Mouse (Mus musculus): Measurements from ENCODE around the gene Polr2j. TPM values are rescaled to one million over a fixed set of nuclear protein-coding genes. Genes with fewer than 3 reads are reported as not detected.

Gene Polr2j
- 47.6 and 55.0 TPM in 2 replicates for total RNA-seq (2017)

DNA sequence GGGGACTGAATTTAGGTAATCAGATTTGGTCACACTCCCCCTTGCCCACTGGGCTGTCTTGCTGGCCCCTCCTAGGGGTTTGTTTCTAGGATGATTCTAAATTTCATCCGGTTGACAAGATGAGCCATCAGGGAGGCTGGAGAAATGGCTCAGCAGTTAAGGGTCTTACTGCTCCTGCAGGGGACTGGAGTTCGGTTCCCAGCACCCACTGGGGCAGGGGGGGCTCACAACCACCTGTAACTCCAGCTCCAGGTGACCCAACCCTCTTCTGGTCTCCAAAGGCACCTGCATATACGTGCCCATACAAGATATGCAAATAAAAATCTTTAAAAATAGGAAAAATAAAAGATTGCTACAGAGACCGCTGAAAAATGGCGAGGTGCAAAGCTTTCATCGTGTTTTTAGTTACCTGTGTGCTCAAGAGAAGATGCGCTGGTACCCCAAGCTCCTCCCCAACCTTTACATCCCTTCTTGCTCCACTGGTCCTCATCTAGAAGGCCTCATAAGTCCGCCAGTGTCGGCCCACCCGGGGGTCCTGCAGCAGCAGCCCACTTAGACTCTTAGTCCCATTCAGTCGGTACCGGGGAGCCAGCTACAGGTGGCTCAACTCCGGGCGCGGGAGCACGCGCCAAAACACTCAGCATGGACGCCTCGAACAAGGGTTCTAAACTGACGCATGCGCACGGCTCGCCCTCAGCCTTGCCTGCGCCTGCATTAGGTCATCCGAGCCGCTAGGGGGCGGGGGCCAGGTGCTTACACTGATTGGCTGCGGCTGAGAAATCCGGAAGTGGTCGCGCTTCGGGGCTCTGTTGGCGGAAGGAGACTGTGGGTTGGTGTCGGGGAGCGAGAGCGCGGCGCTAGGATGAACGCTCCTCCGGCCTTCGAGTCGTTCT, at the start of gene Polr2j:
TSS of gene Polr2j (plus strand) at position 741 of the 893 bp plus-strand sequence.
- ATAC-seq (ENCODE audit: extremely low read depth, insufficient number of reproducible peaks, low FRiP score, poor library complexity, severe bottlenecking), result peak; percentile 97

DNA sequence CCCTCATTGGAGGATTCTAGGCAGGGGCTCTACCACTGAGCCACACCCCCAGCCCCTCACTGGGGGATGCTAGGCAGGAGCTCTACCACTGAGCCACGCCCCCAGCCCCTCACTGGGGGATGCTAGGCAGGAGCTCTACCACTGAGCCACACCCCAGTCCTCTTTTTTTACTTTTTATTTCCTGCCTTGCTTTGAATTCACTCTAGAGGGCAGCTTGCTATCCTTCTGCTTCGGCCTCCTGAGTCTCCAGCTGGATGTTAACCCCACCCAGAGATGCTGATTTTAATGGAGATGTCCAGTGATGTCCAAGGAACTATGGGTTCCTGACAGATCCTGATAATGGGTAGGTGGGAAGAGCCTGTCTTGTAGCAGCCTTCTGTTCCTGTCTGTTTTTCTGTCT, 47.0 kb upstream of the Polr2j start:
- no peak for ATAC-seq (ENCODE audit: extremely low read depth, insufficient number of reproducible peaks, low FRiP score, poor library complexity, severe bottlenecking)

DNA sequence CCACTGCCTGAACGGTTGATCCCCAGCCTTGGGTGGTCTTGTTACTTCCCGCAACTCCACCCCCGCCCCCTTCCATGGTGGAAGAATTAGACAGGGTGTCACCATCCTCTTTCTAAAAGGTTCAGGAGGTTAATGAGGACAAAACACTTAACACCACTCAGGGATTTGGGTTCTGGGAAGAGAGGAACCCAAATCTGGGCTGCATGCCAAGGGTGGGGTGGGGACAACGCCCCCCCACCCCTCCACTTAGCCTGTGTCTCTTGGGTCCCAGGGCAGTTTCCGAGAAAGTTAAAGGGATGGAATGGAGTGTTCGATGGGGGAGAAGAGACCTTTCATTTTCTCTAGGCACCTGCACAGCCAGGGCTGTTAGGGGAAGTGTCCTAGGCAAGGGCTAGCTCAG, 43.4 kb upstream of the Polr2j start:
- no peak for ATAC-seq (ENCODE audit: extremely low read depth, insufficient number of reproducible peaks, low FRiP score, poor library complexity, severe bottlenecking)

DNA sequence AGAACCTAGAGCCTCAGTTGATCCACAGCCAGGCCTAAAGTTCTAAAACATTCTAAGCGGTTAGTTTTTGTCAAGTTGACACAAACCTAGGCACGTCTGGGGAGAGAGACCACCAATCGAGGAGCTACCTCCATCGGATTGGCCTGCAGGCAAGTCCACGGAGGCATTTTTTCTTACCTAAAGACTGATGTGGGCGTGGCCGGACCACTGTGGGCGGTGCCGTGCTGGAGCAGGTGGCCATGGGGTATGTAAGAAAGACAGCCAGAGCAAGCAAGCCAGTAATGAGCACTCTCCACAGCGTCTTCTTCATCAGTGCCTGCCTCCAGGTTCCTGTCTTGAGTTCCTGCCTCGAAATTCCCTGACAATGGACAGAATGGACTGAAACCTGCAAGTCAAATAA, 42.9 kb upstream of the Polr2j start:
- no peak for ATAC-seq (ENCODE audit: extremely low read depth, insufficient number of reproducible peaks, low FRiP score, poor library complexity, severe bottlenecking)

DNA sequence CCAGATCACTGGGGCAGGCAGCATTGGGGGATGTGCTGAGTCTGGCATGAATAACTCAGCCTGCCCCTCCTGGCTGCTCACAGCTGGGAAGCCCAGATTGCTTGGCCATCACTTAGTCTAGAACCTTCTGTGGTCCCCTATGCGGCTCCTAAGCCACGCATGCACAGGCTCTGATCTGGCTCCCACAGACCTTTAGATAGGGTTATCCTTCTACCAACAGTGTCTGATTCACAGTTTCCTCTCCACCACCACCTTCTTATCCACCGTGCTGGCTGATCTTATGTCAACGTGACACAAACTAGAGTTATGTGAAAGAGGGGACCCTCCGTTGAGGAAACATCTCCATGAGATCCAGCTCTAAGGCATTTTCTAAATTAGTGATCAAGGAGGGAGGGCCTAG, 41.4 kb upstream of the Polr2j start:
- no peak for ATAC-seq (ENCODE audit: extremely low read depth, insufficient number of reproducible peaks, low FRiP score, poor library complexity, severe bottlenecking)

DNA sequence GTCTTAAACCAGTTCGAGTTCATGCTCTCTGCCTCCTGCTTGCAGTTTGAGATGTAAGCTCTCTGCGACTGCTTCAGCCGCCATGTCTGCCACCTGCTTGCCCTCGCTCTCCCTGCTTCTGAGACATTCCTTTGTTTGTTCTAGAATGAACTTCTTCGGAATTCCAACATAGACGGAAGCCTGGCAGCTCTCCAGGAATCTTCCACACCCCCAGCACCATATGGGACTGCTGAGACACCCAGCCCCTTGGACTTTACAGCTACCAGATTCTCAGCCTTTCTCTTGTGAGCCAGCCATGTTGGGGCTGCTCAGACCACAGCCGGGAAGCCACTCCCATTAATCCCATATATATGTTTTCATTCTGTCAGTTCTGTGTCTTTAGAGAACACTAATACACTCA, 40.1 kb upstream of the Polr2j start:
- ATAC-seq (ENCODE audit: extremely low read depth, insufficient number of reproducible peaks, low FRiP score, poor library complexity, severe bottlenecking), result no peak

DNA sequence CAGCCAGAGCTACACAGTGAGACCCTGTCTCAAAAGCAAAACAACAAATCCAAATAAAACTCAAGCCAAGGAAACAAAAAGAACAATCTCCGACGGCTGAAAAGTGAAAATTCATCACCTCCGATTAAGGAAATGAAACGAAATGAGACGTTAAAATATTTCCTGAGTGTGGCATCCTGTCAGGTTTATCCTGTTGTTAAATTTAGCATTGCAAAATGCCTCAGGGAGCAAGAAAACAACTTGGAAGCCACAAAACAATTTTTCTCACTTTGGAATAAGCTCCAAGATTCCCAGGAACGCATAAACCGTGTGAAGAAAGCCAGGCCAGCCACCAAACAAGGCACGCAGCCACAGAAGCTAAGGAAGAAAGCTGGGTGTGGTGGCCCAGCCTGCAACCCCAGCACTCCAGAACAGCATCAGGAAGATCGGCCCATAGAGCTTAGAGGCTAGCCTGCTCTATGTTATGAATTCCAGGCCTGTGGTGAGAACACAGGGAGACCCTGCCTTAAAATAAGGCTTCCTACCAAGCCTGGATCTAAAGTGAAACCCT, 39.4 kb upstream of the Polr2j start:
- no peak for ATAC-seq (ENCODE audit: extremely low read depth, insufficient number of reproducible peaks, low FRiP score, poor library complexity, severe bottlenecking)

DNA sequence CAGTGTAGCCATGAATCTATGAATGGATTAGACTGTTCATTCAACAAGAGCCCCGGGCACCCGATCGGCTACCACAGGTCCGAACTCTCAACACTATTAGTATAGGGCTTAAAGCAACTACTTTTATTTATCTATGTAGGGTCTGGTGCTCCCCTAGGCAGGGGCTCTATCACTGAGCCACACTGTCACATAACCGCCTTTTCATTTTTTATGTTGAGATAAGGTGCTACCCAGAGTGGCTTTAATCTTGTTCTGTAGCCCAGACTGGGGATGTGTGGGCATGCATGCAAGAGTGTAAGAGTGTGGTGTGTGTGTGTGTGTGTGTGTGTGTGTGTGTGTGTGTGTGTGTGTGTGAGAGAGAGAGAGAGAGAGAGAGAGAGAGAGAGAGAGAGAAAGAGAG, 38.3 kb upstream of the Polr2j start:
- no peak for ATAC-seq (ENCODE audit: extremely low read depth, insufficient number of reproducible peaks, low FRiP score, poor library complexity, severe bottlenecking)

DNA sequence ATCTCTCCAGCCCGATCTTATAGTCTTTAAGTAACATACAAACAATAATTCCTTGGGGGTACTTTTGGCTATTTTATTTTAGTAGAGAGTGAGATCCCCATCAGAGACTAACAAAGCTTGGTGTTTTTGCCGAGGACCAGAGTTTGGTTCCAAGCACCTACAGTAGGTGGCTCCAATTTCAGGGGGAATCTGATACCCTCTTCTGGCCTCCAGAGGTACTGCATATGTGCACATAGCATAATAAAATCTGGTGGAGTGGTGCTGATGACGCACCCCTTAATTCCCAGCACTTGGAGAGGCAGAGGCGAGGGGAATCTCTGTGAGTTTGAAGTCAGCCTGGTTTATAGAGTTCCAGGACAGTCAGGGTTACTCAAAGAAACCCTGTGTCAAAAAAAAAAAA, 34.1 kb upstream of the Polr2j start:
- ATAC-seq (ENCODE audit: extremely low read depth, insufficient number of reproducible peaks, low FRiP score, poor library complexity, severe bottlenecking), result no peak

DNA sequence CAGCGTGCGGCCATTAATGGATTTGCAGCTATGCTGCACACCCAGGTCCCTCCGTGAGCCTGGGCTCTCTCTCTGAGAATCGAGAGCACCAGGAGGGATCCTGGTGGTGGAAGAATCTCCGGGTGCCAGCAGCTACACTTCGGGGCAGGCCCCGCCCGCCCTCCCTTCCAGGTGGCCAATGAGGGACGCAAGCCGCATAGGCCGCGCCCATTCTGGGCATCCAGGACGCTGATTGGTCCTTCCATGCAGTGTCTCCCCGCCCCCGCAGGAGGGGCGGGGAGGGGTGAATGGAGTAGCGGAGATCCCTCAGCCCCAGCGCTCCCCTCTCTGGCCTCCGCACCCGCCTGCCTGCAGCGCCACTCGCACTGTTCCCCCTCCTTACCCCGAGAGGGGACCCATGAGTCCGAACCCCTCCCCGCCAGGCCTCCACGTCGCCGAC, 32.7 kb upstream of the Polr2j start, which contains the start of gene Rasa4:
TSS of gene Rasa4 (plus strand) at position 248 of the 439 bp plus-strand sequence.
- ATAC-seq (ENCODE audit: extremely low read depth, insufficient number of reproducible peaks, low FRiP score, poor library complexity, severe bottlenecking), result peak; percentile 95

DNA sequence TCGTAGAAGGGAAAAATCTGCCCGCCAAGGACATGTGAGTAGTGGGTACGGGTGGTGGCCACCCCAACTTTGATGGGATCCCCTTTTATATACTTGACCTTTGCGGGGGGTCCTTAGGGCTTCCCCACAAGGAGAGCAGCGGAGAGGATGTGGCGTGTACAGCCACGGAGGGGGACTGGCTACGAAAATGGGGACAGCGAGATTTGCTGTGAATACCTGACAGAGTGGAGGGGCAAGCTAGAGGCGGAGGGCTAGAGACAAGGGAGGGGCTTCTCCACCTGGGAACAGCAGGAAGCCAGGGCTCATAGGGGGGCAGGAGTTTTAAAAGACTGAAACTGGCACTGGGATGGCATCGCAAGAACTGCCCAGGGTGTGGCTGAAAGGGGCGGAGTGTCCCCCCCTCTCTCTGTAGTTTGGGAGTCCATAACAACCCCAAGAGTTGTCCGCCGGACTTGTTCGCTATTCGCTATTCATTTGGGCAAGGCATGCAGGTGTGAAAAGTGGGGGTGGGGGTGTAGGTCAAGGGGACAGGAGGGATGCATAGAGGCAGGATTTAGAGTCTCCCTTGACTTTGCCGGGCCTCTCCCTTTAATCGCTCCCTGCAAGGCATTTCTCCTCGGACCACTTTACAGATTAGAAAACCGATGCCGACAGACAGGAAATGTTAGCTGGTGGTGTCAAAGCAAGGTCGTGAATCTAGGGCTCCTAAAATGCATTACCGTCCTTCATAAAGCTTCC, 32.1 kb upstream of the Polr2j start:
- ATAC-seq (ENCODE audit: extremely low read depth, insufficient number of reproducible peaks, low FRiP score, poor library complexity, severe bottlenecking), result no peak

DNA sequence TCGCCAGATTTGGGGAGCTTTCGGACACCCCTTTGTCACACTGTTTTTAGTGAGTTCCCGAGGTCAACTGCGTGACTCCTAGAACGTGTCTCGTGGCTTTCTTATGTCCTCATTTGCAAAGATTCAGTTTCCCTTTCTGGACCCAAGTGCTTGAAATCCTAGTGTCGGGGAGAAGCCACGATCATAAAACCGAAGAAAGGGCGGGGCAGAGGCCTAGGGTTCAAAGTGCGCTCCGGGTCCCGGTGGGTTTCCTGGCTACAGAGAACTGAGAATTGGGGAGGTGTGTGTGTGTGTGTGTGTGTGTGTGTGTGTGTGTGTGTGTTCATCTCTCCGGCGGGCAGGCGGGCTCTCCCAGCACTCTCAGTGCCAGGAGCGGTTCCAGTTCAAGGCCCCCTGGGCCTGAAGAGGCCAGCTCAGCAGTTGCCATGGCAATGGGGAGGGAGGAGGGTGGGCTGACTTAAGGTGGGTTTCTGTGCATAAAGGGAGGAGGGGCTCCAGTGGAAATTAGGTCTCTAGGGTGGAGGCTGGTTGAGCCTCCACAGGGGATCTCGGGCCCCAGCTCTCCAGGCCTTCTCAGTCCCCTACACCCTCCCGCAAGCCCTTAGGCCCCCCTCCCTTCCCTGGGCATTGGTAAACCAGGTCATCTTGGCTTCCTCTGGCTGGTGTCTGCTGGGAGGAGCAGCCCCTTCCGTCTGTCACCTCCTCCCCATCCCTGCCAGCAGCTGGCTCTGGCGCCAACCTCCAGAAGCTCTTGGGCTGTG, 31.4 kb upstream of the Polr2j start:
- no peak; the same call in 1 of the 2 replicates for ATAC-seq (ENCODE audit: extremely low read depth, insufficient number of reproducible peaks, low FRiP score, poor library complexity, severe bottlenecking)

DNA sequence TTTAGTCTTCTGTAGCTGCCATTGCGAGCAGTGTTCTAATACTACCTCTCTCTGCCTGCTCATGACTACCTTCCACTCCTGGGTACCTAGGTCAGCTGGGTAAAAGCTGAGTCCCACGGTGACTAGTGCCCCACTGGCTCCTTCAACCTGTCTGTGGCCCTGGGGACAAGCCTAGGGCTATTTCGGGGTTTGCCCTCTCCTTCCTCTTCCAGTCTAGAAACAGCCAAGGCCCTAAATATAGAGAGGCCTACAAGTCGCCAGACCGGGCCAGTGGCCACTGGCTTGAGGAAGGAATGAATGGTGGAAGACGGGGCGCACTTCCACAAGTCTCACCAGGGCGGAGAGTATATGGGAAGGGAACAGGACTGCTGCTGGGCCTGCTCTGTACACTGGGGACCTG, 30.1 kb upstream of the Polr2j start:
- no peak for ATAC-seq (ENCODE audit: extremely low read depth, insufficient number of reproducible peaks, low FRiP score, poor library complexity, severe bottlenecking)

DNA sequence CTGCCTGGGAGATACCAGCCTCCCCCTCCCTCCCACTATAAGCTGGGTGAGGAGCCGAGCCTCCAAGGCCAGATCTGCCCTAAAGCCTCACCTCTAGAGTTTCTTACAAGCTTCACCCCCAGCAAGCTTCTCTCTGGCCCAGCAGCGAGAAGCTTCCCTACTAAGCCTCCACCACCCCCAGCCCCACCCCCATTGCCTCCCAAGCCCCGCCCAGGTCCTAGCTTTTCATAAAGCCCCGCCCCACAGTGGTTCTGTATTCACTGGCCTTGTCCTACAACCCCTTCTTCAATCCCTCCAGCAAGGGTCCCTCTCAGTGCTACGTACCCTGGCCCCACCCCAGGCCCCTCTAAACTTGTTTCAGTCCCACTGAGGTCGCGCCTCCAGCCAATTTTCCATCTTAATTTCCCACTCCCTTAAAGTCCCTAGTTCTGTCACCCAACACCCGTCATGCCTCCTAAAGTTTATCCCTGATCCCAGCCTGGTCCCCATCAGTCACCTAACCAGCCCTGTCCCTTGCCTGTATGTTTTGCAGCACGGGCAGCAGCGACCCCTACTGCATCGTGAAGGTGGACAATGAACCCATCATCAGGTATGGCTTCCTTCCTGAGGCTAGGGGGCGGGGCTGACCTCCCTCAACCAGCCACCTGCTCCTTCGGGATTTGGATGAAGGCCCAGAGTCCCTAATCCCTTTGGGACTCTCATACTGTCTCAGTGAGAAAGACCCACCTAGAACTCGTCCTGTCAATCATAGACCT, 27.4 kb upstream of the Polr2j start:
- ATAC-seq (ENCODE audit: extremely low read depth, insufficient number of reproducible peaks, low FRiP score, poor library complexity, severe bottlenecking), result no peak

DNA sequence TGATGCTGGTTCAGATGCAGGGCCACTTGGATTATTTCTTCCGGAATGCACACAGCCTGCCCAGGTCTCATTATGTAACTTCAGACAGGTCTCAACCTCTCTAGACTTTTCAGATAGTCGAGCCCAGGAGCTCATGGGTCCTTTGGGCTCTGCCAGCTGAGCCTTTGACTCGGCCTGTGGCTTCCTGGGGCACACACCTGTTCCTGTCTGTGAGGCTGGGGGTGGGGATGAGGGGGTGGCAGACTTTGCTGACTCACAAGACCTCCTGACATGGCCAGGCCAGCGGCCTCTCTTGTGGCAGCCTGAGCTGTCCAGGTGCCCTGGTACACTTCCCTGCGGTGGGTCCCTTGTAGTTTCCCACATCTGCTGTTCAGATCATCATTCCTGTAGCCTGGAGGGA, 24.5 kb upstream of the Polr2j start:
- ATAC-seq (ENCODE audit: extremely low read depth, insufficient number of reproducible peaks, low FRiP score, poor library complexity, severe bottlenecking), result no peak

DNA sequence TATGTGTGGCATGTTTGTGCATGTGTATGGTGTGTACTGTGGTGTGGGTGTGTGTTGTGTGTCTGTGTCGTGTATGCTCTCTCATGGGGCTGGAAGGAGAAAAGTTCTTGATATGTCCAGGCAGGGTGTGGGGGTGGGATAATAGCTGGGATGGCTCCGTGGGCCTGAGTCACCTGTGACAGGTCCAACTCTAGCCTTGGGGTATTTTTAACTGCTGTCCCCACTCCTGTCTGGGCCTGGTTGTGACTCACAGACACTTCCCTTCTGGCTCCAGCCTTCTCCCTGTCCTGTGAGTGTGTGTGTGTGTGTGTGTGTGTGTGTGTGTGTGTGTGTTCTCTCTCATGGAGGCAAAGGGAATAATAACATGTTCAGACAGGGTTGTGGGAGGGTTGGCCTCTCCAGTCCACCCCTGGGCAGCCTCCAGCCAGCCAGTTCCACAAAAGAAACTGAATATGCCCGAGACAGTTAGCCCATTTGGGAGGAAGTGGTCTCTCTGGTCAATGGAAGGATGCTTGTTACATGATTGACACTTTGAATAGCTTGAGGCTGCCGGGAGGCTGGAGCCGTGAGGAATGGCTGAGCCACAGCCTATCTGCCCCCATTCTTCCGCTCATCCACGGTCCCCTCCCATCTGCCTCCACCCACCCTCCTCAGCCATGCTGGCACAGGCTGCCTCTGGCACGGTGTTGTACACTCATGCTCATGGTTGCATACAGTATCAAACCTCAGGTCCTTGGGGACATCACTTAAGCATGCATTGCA, 22.0 kb upstream of the Polr2j start:
- ATAC-seq (ENCODE audit: extremely low read depth, insufficient number of reproducible peaks, low FRiP score, poor library complexity, severe bottlenecking), result no peak

DNA sequence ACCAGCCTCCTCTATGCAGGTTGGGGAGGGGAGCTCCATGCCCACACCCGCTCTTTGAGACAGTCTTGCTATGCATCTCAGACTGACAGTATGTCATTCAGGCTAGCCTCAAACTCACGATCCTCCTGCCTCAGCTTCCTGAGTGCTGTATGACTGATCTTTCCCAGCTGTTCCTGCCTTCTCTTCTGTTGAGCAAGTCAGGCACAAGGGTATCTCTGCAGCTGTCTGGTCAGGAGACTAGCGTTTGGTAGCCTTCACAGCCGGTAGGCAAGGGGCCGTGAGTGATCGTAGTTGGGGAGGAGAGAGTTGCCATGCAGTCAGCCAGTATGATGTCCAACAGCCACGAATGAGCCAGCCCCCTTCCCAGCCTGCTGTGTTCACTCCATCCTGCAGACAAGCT, 21.3 kb upstream of the Polr2j start:
- ATAC-seq (ENCODE audit: extremely low read depth, insufficient number of reproducible peaks, low FRiP score, poor library complexity, severe bottlenecking), result no peak

DNA sequence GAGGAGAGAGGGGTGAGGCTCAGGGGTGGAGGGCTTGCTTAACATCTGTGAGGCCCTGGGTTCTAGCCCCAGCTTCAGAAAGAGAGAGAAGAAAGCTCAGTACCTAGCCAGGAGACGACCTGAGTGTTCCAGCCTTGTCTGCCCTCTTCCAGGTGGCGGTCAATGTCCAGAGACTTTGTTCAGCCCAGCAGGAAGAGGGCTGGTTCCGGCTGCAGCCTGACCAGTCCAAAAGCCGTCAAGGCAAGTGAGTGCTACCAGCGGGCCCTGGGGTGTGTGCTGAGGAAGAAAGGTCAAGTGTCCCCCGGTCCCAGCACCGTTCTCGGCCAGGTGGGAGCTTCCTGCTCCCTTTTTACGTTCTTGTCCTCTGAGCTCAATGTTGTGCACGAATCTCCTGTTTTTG, 17.9 kb upstream of the Polr2j start:
- ATAC-seq (ENCODE audit: extremely low read depth, insufficient number of reproducible peaks, low FRiP score, poor library complexity, severe bottlenecking), result no peak
